Mouse (Mus musculus) embryo, embryonic 11 days (tissue): ENCODE measurements at regions not wholly inside any gene's neighbourhood (a gene's known extent, or its start where the extent isn't known, plus 50 kb on each side); places are given as distances from the start of the nearest gene placed in this dataset.

Experiments
- DNase-seq: peaks from one replicate; pipeline ENCODE4 v3.0.0-alpha.2; 2015

- DNase-seq = peak; percentile 4
Measured at GRCm38 (mm10) chrX:97434327-97434726, 57.3 kb upstream of the Eda2r start.

DNA sequence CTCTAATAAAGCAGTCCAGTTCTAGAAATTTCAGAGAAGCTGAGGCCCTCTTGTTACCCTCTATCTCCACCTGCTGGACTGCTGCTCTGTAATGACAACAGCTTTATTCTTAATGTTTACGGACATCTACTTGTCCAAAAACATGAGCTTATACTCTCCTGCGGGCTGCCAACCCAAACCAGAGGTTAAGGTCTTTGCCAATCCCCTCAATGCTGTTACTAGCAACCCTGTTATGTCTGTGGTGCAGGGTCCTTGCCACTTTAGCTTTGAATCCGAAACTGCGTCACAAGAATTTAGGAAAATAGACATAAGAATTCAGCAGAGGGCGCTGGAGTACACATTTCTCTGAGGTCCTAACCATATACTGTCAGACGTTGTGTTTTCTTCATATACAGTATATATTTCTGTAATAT is 54.4 kb upstream of the Eda2r start:
- peak; percentile 61 for DNase-seq
